Mouse (Mus musculus): ENCODE data around the gene Kazn.

Kazn gene

DNA sequence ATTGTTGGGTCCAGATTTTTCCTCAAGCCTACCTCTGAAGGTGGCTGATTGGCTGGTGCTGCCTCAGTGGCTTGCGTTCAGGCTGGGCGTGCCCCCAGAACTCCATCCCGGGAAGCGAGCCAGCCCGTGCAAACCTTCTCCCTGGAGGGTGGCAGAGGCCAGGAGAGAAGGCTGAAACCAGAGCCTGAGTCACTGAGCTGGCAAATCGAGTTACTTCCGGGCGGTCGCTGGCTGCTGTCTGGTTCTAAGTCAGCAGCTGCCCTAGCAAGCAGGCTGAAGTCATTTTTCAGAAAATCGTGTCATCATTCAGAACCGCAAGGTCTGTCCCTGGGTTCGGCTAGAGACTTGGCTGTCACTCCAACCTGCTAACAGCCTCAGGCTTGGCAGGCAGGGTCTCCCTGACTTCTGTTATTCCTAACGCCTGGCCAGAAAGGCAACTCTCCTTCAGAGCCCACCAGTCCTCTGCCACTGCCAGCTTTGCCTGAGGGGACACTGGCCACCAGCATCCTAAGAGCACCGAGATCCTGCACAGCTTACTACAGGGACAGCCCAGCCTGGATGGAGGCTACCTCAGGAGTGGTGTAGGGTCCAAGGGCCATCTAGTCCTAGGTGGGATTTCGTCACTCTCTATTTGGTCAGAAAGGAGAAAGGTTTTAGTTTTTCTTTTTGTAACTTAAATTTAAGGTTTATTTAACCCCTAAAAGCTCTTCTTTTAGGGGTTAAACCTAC lies 143.5 kb downstream of the Kazn start:
- no peak for DNase-seq

DNA sequence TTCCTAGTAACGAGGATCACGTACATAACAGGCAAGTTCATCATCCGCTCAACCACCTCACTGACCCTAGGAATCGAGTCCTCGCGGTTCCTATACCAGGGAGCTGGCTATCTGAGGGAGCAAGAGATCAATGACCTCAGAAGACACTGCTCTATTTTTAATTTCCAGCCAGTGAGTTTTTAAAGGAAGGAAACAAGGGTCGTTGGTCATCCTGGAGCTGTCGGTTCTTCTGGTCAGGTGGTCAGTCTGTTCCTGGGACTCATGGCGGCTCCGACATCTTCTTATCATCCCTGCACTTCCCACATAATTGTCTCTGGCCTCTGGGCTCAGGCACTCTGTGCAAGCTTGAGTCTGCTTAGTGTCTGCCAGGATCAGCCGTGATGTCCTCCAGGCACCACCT lies 144.8 kb downstream of the Kazn start:
- DNase-seq: no peak

DNA sequence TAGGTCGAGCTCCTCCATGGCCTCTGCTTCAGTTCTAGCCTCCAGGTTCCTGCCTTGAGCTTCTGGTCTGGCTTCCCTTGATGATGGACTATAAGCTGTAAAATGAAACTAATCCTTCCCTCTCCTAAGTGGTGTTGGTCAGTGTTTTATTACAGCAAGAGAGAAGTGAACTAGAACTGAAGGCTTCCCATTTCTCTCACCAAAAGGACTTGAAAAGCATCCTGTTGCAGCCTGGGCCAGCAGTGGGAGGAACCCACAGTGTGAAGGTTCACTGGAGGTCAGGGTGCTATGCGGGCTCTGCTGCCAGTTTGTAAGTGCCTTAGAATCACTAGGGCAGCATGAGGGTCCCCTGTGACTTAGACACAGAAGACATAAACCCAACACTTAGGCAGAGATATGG lies 148.1 kb downstream of the Kazn start:
- DNase-seq: no peak

DNA sequence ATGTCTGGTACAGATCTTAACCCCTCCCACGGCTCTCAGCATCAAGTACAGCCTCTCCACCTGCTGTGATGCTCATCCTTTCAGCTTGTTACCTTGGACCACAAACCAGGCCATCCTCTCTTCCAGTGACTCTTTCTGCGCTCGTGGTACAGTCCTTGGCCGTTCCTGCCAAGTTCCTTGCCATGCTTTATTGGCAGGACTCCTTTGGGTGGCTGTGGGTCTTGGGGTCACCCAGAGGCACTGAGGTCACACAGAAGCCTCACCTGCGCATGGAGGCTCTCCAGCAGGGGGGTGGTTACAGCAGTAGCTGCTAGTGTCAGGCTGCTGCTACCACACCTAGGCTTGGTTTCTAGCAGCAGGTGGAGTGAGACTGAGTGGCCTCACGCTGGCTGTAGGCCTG lies 149.2 kb downstream of the Kazn start:
- DNase-seq: no peak

DNA sequence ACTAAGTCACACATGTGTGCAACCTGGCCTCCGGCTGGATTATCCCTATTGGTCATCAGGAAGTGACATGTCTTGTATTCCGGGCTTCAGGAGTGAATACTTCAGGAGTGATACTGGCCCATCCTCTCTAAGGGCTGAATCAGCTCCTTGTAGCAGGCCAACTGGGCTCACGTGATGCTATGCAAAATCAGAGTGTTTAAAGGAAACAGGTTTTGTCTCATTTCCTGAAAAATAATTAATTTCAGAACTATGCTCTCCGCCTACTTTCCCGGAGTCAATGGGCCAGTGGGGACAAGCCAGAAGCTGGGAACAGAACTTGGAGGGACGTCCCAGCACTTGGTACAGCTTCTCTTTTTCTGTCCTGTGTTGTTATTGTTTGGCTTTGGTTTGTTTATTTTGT lies 150.4 kb downstream of the Kazn start:
- no peak for DNase-seq

DNA sequence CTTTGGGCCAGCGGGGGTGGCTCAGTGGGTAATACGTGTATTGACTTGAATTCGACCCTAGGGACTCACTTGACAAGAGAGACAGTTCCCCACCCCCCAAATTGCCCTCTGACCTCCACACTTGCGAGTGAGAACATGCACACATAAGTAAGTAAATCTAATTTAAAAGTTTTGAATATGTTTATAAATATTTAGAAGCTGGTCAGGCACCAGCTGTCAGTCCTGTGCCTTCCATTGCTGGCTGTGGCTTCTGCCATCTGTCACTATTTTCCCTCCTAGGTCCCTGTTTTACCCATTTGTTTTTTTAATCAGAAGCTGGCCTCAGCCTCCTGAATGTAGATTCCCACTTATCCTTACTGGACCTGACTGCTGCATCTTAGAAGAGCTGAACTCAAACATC lies 150.8 kb downstream of the Kazn start:
- no peak for DNase-seq

DNA sequence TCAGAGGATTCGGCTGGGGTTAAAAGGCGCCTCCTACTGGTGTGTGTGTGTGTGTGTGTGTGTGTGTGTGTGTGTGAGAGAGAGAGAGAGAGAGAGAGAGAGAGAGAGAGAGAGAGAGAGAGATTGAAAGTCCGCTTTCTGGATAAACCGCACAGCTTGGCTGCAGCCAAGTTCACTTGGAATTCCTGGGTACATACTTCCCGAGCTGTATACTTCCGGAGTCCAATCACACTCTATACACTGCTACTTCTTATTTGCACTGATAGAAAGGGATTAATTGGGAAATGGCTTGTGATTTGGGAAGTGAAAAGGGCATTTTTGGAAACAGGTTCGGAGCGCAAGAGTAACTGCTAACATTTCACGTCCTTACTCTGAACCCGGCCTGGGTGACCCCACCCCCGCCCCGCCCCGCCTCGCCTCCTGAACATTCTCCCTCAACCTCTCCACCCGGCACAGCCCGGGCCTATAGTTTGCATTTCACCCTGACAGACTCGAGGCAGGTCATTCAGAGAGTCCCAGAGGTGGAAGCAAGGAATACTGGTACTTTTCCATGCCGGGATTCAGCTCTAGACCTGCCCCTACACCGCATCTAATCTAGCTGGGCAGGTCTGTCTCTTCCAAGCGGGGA lies 154.2 kb downstream of the Kazn start:
- no peak for DNase-seq

DNA sequence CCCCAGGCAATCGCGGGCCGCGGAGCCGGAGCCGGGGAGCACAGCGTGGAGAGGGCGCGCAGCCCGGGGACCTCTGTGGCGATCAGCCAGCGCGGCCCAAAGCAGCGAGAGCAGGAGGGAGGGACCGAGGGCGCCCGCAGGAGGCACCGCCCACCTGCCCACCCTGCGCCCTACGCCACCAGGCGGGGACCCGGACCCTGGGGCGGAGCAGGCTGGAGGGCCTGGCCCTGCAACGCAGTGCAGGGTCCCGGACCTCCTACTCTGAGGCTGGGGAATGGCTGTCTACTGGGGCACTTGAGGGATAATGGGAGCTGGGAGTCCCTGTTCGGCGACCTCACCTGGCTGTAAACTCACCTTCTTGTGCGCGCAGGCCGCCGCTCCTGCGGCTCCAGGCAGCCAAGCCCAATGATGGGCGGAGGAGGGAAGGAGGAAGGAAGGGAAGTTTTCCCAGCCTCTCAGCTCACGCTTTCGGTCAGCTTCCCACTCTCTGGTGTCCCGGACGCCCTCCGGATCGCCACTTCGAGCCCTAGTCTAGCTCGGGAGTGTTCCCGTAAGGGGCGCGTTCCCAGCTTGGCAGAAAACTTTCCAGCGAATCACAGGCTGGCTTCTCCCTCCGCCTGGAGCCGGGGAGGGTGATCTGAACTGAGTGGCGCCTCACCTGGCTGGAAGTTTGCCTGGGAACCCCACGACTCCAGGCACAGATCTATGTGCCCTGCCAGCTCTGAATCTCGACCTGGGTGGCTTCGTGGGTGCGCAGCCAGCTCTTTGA lies 154.9 kb downstream of the Kazn start, which contains the start of gene Tmem51:
Gene Tmem51, minus strand, starts transcription at position 174 of the 769 bp plus-strand sequence.
- DNase-seq: peak; percentile 67

DNA sequence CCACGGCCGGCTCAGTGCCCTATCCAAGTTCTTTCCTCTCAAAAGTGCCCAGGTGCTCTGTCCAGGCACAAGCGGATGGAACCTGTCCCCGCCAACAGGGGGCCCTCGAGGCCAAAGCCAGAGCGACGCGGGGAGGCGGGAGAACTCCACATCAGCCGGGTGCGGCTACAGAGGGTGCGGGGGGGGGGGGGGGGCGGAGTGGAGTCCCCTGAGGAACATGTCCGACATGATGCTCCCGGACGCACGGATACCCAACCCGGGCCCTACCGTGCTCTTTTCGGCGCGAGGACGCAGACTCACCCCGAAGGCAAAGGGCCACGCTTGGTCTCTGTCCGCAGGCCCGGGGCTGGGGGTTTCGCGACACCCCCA lies 155.5 kb downstream of the Kazn start:
- peak; percentile 74 for DNase-seq

DNA sequence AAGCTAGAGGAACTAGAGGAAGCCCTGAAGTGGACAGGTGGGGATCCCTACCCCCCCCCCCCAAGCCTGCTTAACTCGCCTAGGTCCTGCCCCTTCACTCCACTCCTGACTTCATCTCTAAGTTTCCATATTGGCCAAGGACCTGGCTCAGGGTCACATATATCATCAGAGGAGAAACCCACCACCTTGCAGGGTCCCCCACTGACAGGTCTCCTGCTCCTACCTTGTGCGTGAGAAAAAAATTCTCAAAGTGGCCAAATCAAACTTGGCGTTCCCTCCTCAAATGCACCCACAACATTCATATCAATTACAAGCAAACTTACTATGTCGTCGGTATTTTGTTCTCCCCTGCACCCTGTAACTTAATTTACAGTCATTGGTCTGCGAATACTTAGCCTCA lies 156.0 kb downstream of the Kazn start:
- no peak for DNase-seq

DNA sequence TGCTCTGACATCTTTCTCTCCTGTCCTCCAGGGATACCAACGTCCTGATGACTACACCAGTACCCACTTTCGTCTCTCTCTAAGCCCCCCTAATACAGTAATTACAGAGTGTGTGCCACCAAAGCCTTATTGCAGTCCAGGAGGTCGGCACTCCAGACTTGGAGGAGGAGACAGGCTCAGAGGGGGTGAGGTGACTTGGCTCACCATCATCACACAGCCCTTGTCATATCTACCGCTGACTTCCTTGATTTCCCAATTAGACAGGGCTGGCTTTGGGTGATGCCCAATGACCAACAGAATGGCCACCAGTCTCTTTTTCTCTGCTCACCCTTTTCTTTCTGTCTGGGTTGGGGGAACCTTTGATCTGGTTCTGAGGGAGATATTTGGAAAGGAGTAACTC lies 156.5 kb downstream of the Kazn start:
- no peak for DNase-seq

DNA sequence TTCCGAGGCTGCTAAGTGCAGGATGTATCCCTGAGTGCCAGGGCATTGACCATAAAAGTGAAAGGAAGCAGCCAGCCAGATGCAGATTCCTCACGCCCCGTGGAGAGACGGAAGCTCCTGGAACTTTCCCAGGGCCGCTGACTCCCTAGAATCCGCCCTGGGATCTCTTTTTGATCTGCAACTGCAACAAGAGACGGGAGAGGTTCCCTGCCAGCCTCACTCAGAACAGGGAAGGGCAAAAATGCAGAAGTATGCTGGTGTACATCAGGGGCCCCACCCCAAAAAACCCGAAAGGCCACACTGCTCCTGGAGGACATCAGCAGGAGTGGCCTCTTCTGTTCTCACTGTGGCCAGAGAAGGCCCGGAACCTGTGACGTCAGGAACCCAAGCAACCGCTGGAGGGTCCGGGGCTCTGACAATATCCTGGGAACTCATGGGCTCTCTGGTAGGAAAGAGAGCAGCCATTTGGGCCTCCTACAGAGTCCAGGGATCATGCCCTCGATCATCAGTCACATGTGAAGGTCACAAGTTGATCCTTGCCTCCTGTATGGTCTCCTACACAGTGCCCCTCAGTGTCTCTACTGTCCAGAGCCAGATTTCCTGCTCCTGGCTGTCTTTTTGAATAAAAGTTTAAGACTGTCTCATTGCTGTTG lies 157.4 kb downstream of the Kazn start:
- no peak for DNase-seq

DNA sequence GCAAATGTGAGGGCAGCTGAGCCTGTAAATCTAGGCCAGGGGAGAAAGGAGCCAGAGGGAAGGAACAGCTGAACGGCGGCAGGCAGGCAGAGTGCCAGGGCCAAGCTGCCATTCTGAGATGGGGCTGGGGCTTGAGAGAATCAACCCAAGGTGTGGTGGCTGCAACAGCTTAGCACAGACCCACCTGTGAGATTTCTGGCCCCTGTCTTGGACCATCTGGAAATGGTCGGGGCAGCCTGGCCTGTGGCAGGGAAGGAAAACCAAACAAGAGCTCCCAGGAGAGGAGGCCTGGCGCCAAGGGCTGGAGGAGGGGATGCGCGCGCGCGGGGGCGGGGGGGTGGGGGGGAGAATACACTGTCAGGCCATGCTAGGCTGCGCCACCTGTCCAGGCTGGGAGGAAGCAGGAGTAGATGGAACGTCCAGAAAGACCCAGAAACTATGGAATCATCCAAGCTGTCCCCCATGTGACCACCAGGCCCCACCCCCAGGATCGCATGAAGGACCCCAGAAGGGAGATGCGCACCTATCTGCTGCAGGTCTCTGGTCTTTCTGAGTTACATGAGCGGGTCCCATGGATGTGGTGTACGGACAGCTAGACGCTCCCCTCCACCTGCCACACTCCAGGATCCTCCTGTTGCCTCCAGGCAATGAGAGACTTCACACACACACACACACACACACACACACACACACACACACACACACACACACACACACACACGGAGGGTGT lies 158.1 kb downstream of the Kazn start:
- DNase-seq: no peak

DNA sequence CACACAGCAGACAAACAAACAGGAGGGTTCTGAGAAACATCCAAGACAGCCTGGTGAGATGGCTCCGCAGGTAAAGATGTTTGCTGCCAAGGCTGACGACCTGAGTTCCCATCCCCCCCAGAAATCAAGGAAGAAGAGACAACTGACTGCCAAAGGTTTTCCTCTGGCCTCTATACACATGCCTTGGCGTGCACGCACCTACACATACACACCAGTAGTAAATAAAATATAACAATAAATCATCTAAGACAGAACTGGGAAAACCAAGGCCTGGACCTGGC lies 158.8 kb downstream of the Kazn start:
- no peak for DNase-seq

DNA sequence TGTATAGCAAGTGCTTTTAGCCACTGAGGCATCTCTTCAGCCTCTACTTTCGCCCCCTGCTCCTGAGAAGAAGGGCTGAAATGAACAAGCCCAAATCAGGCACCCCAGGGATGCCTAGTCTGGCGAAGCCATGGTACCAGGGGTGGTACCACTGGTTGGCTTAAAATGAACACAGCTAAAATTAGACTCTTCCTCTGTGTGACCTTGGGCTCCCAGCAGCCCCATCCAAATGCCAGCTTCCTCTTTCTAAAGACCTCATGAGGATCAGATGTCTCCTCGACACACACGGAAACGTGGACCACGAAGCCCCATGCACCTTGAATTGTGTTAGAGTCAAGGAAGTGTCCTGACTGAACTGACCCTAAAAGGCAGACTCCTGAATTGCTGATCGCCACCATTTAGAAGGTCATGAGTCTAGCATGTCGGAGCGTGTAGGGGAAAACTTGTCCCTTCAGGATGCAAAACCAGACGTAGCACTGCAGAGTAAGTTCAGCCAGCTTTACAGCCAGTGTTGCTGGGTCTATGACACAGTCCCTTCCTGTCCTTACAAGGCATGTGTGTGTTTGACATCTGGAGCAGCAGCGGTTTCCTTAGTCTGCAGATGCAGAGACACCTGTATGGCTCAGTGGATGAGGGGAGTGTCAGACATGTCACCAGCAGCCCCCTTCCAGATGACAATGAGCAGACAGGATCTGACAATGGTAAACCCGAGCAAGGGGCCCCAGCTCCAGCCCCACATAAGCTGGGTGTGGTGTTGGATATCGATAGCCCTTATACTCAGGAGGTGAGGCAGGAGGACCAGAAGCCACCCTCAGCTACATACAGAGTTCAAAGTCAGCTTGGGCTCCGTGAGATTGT lies 159.3 kb downstream of the Kazn start:
- no peak for DNase-seq

DNA sequence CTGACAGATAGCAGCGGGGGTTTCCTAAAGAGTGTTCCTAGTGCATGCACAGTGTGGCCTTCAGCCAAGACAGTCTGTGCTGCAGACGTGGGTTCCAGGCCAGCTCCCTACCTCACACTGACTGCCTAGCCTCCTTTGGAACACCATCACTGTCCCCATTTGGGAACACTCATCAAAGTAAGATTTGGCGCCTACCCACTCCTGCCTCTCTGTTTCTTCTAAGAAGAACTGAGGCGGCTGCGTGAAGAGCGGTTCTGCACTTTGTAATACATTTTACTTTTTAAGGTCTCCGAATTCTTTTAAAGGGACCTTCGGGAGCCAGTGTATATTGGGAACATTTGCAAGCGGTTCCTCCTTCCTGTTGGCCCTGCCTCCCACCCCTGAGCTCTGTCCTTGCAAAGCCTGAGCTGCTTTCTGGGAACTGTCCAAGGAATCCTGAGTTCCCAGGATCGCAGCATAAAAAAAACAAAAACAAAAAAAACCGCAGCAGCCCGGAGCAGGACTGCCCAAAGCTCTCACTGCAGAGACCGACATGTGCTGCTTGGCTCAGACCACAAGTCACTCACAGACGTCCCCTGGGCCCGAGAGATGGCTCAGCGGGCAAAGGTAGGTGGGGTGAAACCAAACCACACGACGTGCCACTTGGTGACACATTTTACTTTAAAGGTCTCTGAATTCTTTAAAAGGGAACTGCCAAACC lies 161.5 kb downstream of the Kazn start:
- no peak for DNase-seq

DNA sequence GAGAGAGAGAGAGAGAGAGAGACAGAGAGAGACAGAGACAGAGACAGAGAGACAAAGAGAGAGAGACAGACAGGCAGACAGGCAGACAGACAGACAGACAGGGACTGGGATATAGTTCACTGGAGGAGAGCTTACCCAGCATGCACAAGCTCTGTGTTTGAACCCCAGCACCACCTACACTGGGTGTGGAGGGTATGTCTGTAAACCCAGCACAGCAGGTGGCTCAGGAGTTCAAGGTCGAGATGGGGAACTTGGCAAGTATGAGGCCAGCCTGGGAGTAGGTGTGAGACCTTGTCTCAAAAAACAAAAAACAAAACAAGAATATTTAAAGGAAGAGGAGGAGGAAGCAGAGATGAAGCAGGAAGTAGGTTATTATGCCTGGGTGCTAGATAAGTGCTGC lies 162.3 kb downstream of the Kazn start:
- DNase-seq: no peak

DNA sequence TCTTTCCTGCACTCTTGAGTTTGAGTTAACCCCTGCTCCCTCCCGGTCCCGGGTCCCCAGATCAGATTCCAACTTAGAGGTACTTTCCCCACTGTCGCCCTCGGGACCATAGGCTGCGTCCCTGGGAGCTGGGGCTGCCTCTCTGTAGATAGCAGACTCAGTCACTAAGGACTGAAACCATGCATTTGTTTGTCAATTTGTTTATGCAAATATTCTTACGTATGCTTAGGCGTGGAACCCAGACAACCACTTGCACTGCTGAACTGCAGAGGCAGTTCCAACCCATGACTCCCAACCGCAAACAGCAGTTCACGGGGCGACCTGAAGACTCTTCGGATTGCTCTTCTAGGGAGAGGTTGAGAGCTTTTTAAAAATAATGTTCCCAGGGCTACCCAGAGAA lies 163.3 kb downstream of the Kazn start:
- no peak for DNase-seq

DNA sequence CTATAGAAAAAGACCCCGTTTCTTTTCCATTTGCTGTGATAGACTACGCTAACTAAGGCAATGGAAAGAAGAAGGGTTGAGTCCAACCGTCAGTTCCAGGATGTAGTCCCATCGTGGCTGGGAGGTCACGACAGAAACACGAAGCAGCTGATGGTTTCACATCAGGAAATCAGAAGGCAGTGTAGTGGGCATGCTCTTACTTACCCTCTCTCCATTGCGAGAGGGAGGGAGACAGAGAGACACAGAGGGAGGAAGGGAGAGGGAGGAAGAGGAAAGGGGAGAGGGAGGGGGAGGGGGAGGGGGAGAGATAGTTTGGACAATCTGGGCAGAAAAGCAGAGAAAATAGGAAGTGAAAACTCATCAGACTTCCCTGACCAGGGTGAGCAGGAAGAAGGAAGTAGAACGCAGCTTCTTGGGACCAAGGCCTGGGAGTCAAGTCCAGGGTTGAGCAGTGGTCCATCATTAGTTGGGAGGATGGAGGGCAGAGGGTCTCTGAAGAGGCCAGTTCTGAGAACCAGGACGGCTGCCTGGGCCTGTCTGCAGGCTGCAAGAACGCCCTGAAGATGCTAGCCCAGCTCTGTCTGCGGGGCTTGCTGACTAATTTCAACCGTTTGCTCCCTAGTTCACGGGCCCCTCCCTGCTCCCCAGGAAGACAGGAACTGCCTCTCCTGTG lies 165.0 kb downstream of the Kazn start:
- no peak for DNase-seq

DNA sequence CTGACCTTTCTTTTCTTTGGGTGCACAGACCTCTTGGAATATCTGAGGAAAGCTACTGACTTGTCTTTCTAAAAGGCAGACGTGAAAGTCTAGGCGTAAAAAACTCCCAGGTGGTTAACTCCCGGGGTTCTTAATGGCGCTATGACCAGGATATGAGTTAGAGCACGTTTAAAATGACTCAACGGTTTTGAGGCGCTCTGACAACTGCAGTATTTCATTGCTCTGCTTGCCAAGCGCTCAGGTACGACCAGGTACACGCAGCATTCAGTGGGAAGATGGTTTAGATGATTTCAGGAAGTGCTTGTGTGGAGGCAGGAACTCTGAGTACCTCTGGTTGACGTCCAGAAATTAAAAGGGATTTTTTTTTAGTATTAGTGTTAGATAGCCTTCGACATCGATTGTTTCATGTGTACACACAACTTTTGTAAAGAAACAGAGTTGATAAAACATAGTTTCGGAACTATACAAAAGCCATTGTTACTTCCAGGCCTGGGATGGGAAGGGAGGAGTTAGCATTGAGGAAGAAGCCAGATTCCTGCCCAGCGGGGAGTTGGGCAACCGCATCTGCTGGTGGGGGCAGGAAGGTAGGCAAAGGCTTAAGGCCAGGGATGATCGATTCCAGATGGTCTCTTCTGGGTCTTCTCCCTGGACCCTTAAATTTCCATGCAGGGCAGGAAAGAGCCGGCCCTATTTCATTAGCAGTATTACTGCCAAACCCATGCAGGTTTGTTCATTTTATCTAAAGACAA lies 167.8 kb downstream of the Kazn start:
- DNase-seq: no peak

Measured in liver (tissue).